Mouse (Mus musculus) heart, postnatal 0 days (tissue): ENCODE data around the gene Lamb2. TPM values are rescaled to one million over a fixed set of nuclear protein-coding genes. Genes with fewer than 3 reads are reported as not detected.

Experiments
- ATAC-seq: fragments of 200-750 bp; cut with Nextera tagmentation; 2 replicates; pipeline ENCODE4 v1.8.0; 2017; ENCODE audit warnings: low read depth, moderate number of reproducible peaks, moderate library complexity; ENCODE audit not compliant: insufficient read depth
- DNase-seq: peaks from one replicate; pipeline ENCODE4 v3.0.0-alpha.2; 2016; ENCODE audit warnings: low spot score
- H3K27ac ChIP-seq: fragments of 300-500 bp; sonication (generic); 2 replicates; pipeline ENCODE4 v1.5.1; 2014; ENCODE audit warnings: low read depth, mild to moderate bottlenecking
- H3K27me3 ChIP-seq: fragments of 300-500 bp; sonication (generic); 2 replicates; pipeline ENCODE4 v1.6.1; 2014; ENCODE audit warnings: low read length, mixed read lengths; ENCODE audit not compliant: control insufficient read depth, insufficient read depth
- H3K36me3 ChIP-seq: fragments of 300-500 bp; sonication (generic); replicated peaks from 2 replicates; pipeline ENCODE4 v1.6.1; 2014; ENCODE audit warnings: low read length, mixed read lengths; ENCODE audit not compliant: control insufficient read depth, insufficient read depth
- H3K4me1 ChIP-seq: fragments of 300-500 bp; sonication (generic); 2 replicates; pipeline ENCODE4 v1.6.1; 2014; ENCODE audit warnings: antibody characterized with exemption; ENCODE audit not compliant: control insufficient read depth, insufficient read depth
- H3K4me2 ChIP-seq: fragments of 300-500 bp; sonication (generic); 2 replicates; pipeline ENCODE4 v1.6.1; 2014; ENCODE audit warnings: low read depth, mild to moderate bottlenecking, low read length, moderate library complexity
- H3K4me3 ChIP-seq: fragments of 300-500 bp; sonication (generic); 2 replicates; pipeline ENCODE4 v1.5.1; 2014; ENCODE audit warnings: low read depth, low read length
- H3K9ac ChIP-seq: fragments of 300-500 bp; sonication (generic); replicated peaks from 2 replicates; pipeline ENCODE4 v1.6.1; 2014; ENCODE audit warnings: low read depth, low read length, mixed read lengths
- H3K9me3 ChIP-seq: fragments of 300-500 bp; sonication (generic); replicated peaks from 2 replicates; pipeline ENCODE4 v1.6.1; 2016; ENCODE audit warnings: low read length; ENCODE audit not compliant: control insufficient read depth
- CTCF ChIP-seq: IDR thresholded peaks from 2 replicates; pipeline ENCODE4 v1.5.1; 2016; ENCODE audit warnings: antibody characterized with exemption, control low read depth, low read depth
- EP300 ChIP-seq: IDR thresholded peaks from 2 replicates; pipeline ENCODE4 v1.6.1; 2016; ENCODE audit warnings: antibody characterized with exemption, low read depth
- WGBS: fragments of 180-500 bp; shearing (Covaris S2); extraction: QIAGEN DNeasy Blood & Tissue Kit; methylation state at CpG from one replicate; pipeline ENCODE4 v1.1.7; 2014; 5-methylcytosine and 5-hydroxymethylcytosine counted together
- polyA plus RNA-seq: library from polyadenylated mRNA; unstranded; fragments of >200 nt; fragmentation: Nextera tagmentation; extraction: Ambion mirVana; gene quantifications from 2 replicates; pipeline ENCODE4 v1.2.1, GENCODE M21; 2015
- total RNA-seq: library from RNA; depleted of rRNA; stranded (reverse); fragments of >200 nt; gene quantifications from 2 replicates; pipeline ENCODE4 v1.2.3, GENCODE M21; 2014; ENCODE audit warnings: low replicate concordance

The Lamb2 gene
- total and polyA plus RNA-seq, 2 experiments from 2014 or later = 50.8 to 182 TPM

DNA sequence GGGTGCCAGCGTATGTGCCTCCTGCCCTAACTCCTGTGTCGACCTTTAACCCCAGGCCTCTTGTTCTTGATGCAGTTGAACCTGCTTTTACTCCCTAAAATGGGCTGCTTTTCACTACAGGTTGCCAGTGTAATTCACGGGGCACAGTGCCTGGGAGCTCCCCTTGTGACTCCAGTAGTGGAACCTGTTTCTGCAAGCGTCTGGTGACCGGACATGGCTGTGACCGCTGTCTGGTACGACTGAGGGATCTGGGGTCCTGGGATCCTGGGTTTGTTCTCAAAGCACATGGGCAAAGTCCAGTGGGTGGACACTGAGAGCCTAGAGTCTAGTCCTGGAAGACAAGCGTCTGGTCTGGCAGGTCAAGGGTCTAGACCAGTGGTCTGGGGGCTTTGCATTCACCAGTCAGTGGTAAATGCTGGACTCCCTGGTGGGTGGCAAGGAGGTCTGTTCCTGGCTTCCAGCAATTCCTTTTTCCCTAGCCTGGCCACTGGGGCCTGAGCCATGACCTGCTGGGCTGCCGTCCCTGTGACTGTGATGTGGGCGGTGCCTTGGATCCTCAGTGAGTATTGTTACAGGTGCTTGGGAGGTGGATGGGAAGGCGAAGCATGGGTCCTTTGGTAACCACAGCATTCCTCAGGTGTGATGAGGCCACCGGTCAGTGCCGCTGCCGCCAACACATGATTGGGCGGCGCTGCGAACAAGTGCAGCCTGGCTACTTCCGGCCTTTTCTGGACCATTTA, 3.7 kb downstream of the Lamb2 start:
- 93% methylated on average over 18 of the region's 18 CpGs for WGBS
- no peaks in the 10 kb centered on the region for H3K27me3 ChIP-seq

DNA sequence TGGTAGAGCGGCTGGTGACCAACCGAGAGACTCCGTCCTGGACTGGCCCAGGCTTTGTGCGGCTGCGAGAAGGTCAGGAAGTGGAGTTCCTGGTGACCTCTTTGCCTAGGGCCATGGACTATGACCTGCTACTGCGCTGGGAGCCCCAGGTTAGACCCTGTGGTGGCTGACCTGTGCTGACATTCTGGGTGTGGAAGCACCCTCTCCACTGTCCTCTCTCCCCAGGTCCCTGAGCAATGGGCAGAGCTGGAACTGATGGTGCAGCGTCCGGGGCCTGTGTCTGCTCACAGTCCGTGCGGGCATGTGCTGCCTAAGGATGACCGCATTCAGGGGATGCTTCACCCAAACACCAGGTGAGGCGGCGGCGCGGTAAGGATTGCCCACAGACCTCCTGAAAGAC, 4.5 kb downstream of the Lamb2 start:
- WGBS = 90% methylated on average over 15 of the region's 15 CpGs
- DNase-seq (no peak), ATAC-seq (no peak)
- no peak overlapping the region for H3K4me2 ChIP-seq
- no peak overlapping the region for H3K4me3 ChIP-seq
- H3K9ac ChIP-seq = no peak overlapping the region
- H3K27ac ChIP-seq = no peak overlapping the region
- H3K9me3 ChIP-seq = no peaks in the 10 kb centered on the region
- no peaks in the 10 kb centered on the region for H3K27me3 ChIP-seq
- H3K36me3 ChIP-seq = peaks cover 72% of the 10 kb centered on the region
- TF ChIP-seq EP300 (no peak), CTCF (no peak)
- H3K4me1 ChIP-seq = peaks cover 25% of the 10 kb centered on the region

More for the DNA sequence above, 3.7 kb downstream of the Lamb2 start:
- Histone ChIP-seq H3K4me1 (peaks cover 26% of the 10 kb centered on the region), H3K9me3 (no peaks in the 10 kb centered on the region), H3K9ac (no peak overlapping the region), H3K27ac (no peak overlapping the region), H3K36me3 (peaks cover 64% of the 10 kb centered on the region), H3K4me3 (no peak overlapping the region), H3K4me2 (no peak overlapping the region)
- ATAC-seq (no peak), DNase-seq (no peak)
- TF ChIP-seq EP300 (no peak), CTCF (no peak)

DNA sequence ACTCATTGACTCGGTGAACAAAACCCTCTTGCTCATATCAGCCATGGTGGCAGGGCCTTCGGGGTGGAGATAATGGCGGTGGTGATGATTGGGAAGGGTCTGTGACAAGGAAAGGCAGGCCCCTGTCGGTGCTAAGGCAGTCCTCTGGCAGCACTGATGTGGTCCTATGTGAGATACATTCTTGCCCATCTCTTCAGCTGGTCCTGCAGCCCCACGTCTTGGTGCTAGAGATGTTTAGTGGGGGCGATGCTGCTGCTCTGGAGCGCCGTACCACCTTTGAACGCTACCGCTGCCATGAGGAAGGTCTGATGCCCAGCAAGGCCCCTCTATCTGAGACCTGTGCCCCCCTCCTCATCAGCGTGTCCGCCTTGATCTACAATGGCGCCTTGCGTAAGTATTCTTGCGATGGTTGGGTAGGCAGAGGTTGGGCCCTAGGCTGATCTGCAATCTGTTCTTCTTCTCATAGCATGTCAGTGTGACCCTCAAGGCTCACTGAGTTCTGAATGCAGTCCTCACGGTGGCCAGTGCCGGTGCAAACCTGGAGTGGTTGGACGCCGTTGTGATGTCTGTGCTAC, 5.9 kb downstream of the Lamb2 start:
- Histone ChIP-seq H3K27ac (no peak overlapping the region), H3K36me3 (peaks cover 83% of the 10 kb centered on the region), H3K27me3 (no peaks in the 10 kb centered on the region), H3K4me1 (peaks cover 15% of the 10 kb centered on the region), H3K4me2 (no peak overlapping the region), H3K9me3 (no peaks in the 10 kb centered on the region), H3K4me3 (no peak overlapping the region), H3K9ac (no peak overlapping the region)
- TF ChIP-seq CTCF (no peak), EP300 (no peak)
- 91% methylated on average over 19 of the region's 19 CpGs for WGBS
- DNase-seq (no peak), ATAC-seq (no peak)

DNA sequence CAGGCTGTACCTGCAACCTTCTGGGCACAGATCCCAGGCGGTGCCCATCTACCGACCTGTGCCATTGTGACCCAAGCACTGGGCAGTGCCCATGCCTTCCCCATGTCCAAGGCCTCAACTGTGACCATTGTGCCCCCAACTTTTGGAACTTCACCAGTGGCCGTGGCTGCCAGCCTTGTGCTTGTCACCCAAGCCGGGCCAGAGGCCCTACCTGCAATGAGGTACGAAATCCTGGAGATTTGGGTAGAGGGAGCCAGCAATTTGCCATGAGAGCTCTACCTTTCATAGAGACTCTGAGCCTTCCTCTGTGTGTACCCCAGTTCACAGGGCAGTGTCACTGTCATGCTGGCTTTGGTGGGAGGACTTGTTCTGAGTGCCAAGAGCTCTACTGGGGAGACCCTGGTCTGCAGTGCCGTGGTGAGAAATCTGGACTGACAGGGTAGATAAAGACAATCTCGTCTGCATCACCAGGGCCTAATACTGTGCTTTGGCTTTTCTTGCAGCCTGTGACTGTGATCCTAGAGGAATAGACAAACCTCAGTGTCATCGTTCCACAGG, 7.5 kb downstream of the Lamb2 start:
- WGBS = 90% methylated on average over 8 of the region's 8 CpGs
- no peak for ATAC-seq
- Histone ChIP-seq H3K27ac (no peak overlapping the region), H3K36me3 (peaks cover 79% of the 10 kb centered on the region), H3K27me3 (no peaks in the 10 kb centered on the region), H3K9me3 (no peaks in the 10 kb centered on the region), H3K9ac (no peak overlapping the region), H3K4me3 (no peak overlapping the region), H3K4me2 (no peak overlapping the region), H3K4me1 (peaks cover 11% of the 10 kb centered on the region)
- TF ChIP-seq CTCF = no peak
- TF ChIP-seq EP300 = no peak
- no peak for DNase-seq

- no peak overlapping the region for H3K27ac ChIP-seq
- TF ChIP-seq CTCF (no peak), EP300 (no peak)
- ATAC-seq (no peak), DNase-seq (no peak)
- no peak overlapping the region for H3K4me3 ChIP-seq
- no peak overlapping the region for H3K9ac ChIP-seq
- peaks cover 79% of the 10 kb centered on the region for H3K36me3 ChIP-seq
- H3K4me2 ChIP-seq = no peak overlapping the region
- no peaks in the 10 kb centered on the region for H3K27me3 ChIP-seq
- H3K9me3 ChIP-seq = no peaks in the 10 kb centered on the region
- H3K4me1 ChIP-seq = peaks cover 12% of the 10 kb centered on the region
- 92% methylated on average over 17 of the region's 17 CpGs for whole genome bisulfite sequencing
Observed at GRCm38 (mm10) chr9:108488403-108488802, 8.9 kb downstream of the Lamb2 start.
